Mouse (Mus musculus): Measurements from ENCODE around the gene Hba-x. TPM values are rescaled to one million over a fixed set of nuclear protein-coding genes. Genes with fewer than 3 reads are reported as not detected.

Gene Hba-x
- total RNA-seq, 2 experiments from 2014 or later: 0.68 to 8.8 TPM

DNA sequence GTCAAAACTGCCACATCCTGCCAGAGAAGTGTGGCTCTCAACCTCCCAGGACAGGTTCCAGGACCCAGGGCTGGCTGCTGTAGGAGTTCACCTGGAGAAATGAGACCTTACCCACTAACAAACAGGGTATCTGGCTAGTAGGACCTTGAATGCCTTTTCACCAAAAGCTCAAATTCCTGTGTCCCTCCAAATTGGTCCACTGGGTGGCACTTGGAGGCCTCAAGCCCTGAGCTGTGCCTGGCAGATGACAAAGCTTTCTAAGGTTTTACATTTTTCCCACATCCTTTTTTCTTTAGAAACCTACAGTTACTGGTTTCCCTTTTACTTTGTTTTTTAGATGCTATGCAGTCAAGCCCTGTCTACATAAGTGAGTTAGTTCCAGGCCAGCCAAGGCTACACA, 29.1 kb upstream of the Hba-x start:
- ATAC-seq (replicated peaks; ENCODE audit: low FRiP score, poor library complexity, severe bottlenecking): 0 out of 2 replicates have a peak, but pooled peaks have one; percentile 7

DNA sequence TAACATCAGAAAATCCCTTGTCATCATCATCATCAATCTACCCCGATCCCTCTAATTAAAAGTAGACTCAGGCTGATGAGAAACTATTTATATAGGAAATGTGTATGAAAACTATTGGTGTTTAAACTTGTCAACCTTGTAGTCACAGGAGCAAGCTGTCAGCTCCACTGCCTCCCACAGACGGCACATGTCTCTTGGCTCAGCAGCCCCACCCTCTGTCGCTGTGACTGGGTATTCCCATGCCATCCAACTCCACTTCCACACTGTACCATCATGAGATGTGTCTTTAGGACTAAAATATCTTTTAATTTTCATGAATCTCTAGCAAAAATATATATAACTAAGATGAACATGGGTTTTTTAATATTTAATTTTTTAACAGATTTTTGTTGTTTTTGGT, 27.9 kb upstream of the Hba-x start:
- ATAC-seq (replicated peaks; ENCODE audit: low FRiP score, poor library complexity, severe bottlenecking): no peak

DNA sequence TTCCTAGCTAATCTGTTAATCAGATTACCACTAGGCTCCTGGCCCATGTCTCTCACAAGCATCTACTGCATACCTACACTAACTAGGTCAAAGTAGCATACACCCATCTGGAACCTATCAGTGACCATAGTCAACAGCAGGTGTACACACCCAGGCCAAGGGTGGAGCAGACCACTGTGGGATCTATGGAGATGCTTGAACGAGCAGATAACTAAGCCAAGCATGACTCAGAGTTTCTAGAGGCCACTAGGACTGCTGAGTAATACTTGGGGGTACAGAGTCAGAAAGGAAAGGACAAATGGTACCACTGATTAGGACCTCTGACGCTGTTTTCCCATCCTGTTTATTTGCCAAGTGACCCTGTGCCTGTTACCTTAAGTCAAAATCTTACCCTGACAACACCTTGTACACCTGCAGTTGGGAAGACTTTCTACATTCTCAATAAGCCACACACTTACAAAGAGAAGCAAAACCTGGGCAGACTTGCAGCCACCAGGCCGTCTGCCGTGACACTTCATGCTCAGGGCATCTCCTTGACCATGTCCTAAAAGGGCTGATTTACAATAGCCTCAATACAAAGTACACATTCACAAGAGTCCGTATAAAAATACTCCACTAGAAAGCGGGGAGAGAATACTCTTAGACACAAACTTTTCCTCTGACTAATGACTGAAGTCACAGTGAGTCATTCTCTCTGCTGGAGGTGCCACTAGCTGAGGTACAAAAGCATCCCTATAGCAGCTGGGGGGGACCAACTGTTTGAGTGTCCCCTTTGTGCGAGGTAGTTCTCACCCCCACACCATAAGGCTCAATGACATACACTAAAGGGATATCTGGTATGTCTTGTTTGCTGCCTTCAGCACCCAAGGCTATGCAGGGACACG, 25.1 kb upstream of the Hba-x start:
- peak; percentile 75 for ATAC-seq (replicated peaks; ENCODE audit: low FRiP score, poor library complexity, severe bottlenecking)

DNA sequence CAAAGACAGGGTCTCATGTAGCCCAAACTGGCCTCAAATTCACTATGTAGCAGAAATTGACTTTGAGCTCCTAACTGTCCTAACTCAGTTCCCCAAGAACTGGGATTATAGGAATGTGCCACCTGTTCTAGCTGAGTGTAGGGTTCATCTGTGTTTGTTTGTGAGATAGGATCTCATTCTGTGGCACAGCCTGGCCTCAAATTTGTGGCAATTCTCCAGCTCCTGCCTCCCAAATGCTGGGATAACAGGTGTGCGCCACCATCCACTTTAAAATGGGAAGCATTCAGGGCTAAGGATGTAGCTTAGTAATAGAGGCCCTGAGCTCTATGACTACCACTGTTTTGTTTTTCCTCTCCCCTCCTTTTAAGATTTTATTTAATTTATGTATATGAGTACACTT, 23.1 kb upstream of the Hba-x start:
- ATAC-seq (replicated peaks; ENCODE audit: low FRiP score, poor library complexity, severe bottlenecking): no peak

DNA sequence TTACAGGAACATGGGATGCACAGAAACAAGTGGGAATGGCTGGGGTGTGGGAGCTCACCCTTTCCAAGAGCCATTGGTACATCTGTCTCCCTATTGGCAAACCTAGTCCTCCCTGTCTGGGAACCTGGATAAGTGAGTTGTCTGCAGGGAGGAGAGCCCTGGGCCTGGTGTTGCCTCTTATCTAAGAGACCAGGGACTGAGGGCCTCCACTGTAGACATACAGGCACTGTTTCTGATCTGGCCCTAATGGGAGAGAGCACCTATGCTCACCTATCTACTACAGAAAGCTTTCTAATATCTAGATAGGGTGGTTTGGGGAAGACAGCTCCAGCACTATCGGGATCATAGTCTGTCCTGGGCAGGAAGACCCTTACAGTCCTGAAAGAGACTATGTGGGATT, 20.1 kb upstream of the Hba-x start:
- ATAC-seq (replicated peaks; ENCODE audit: low FRiP score, poor library complexity, severe bottlenecking): peak; percentile 88

DNA sequence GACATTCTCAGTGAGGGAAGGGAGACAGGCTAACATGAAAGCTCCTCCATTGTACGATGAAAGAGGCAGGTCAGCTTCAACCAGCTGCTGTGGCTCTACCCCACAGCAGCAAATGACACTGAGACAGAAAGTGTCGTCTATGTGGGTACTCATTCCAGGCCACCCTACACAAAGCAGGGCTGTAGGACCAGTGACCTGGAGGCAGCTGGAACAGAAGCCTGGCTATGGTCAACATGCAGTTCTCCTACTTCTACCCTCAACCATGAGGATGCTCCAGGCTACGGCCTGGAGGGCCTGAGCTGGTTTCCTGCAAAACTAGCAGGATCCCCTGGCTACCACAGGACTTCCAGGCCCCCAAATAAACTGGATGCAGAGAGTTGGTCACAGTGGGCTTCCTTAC, 19.6 kb upstream of the Hba-x start:
- peak; percentile 5; the same call in 1 of the 2 replicates for ATAC-seq (replicated peaks; ENCODE audit: low FRiP score, poor library complexity, severe bottlenecking)

DNA sequence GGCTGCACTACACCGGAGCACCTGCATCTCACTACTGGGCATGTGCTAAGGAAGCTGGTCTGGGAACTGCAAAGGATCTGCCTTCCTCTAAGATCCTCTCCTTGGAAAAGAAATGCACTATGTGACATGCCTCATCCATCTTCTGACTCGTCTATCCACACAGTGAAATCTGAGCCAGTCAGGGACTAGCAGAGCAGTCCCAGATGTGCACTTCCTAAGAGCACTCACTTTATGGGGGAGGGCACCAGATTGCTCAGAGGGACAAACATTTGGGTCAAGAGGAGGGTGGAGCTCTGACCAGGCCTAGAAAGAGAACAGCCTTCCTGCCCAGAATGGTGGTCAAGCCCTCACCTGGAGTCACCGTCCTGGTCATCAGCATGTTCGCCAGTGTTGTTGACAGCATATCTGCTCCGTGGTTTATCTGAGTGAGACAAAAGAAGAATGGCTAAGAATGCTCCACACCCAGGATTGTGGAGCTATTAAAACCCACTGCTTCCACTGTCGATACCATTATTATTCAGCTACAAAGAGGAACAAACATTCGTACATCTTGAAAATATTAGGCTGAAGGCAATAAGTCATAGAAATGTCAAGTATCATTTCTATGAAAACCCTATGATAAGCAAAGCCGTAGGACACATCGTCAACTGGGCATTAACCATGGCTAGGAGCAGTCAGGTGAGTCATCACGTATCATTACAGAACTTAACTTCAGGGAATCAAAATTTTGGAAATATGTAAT, 13.4 kb upstream of the Hba-x start:
- ATAC-seq (replicated peaks; ENCODE audit: low FRiP score, poor library complexity, severe bottlenecking): no peak

DNA sequence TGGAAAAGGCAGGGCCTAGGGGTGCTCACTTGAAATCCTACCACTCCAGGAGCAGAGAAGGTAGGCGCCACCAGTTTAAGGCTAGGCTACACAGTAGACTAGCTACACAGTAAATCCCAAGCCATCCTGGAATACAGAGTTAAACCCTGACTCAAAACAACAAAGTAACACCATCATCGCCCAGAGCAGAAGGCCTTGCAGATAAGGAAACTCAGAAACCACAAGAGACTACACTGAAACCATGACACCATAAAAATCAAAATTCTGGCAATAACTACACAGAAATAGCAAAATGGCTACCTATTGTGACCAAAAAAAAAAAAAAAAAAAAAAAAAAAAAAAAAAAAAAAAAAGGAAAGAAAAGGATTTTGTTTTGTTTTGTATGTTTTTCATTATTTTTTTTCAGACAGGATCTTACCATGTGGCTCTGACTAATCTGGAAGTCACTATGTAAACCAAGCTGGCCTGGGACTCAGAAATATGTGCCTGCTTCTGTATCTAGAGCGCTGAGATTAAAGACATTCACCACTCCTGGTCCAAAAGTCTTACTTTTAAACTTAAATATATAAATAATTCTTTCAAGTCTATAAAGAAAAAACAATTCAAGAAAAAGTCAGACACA, 11.0 kb upstream of the Hba-x start:
- peak; percentile 59 for ATAC-seq (replicated peaks; ENCODE audit: low FRiP score, poor library complexity, severe bottlenecking)

DNA sequence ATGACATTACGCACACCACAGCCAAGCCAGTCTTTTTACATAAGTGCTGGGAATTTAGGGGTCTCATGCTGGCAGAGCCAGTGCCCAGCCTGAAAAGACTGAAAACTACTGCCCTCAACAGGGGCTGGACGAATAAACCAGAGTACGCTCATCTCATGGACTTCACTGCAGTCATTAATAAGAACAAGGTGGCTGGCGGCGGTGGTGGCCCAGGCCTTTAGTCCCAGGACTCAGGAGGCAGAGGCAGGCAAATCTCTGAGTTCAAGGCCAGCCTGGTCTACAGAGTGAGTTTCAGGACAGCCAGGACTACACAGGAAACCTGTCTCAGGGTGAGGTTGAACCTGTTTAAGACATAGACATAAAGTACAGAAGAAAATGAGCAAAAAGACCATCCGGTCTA, 10.0 kb upstream of the Hba-x start:
- ATAC-seq (replicated peaks; ENCODE audit: low FRiP score, poor library complexity, severe bottlenecking): no peak

DNA sequence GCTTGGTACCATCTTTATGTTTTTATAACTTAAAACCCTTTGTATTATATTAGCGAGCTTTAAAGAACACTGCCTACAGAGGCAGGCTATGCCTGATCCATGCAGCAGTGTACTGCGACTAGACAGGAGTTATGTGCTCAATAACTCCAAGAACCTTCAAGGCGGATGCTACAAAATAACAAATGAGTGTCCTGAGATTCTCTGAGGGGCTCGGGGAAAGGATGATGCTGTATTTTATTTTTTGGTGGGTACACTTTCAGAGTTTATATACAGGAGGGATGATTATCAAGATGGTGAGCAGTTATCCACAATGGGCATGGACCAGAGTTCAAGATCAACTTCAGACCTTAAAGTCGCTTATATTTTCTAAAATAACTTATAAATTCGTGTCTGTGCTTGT, 9.4 kb upstream of the Hba-x start:
- no peak for ATAC-seq (replicated peaks; ENCODE audit: low FRiP score, poor library complexity, severe bottlenecking)

DNA sequence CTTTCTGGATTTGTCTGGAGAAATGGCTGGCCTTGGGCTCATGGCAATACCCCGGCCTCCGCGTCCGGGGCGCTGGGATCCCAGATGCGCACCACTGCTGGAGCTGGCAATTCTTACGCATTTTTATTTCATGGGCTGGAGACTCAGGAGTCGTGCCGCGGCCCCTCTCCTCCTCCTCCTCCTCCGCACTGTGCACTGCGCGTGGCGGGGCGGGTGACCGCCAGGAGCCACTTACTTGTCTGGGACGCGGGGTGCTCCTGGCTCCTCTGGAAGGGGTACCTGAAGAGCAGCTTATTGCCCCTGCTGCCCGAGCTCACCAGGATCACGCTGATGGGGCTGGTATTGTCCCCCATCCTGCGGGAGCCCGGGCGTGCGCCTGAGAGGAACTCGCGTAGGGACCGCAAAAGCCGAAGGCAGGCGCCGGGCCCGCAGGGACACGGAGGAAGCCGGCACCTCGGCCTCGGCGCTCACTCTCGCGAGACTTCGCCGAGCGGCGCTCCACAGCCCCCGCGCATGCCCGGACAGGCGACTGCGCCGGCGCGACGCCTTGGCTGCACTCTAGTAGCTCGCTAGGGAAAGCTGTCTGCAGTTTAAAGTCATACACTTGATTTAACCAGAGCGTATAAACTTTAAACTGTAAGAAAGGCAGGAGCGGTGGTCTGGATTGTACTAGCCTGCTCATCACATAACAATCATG, 8.9 kb upstream of the Hba-x start, which contains the start of gene Nprl3:
Gene Nprl3 (minus strand): TSS at position 520 of the 697 bp plus-strand sequence.
- ATAC-seq (replicated peaks; ENCODE audit: low FRiP score, poor library complexity, severe bottlenecking): peak; percentile 54

DNA sequence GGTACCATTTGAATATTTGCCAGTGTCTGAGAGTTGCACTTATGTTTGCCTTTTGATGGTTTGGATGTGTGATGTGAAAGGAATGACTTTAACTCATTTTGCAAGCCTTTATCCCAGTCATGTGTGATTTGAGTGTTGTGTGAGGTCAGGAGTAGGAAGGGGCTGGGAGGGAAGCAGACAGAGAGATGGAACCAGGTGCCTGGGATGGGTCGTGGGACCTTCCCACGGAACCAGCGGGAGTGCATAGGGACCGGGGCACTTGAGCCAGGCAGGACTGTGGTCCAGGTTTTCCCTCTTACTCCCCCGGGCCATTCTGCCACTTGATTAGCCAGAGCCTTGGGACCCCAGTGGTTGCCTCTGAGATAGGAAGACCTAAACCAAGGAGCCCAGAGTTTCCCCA, 8.2 kb upstream of the Hba-x start:
- peak; percentile 17 for ATAC-seq (replicated peaks; ENCODE audit: low FRiP score, poor library complexity, severe bottlenecking)

DNA sequence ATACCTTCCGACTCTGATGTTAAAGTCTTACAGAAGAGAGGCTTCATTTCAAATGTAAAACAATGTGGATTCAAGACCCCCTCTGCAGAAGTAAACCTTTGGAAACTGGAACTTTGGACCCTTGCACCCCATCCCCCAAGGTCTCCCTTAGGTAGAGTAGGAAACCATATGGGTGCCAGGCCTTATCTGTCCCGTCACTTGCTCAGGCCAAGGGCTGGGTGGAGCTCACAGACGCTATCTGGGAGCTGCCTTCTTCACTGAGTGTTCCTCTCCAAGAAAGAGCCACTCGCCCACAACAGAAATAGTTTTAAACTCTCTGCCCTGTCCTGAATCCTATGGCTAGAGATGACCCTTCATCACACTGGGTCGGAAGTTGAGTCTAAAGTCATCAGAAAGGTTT, 7.2 kb upstream of the Hba-x start:
- peak; percentile 66 for ATAC-seq (replicated peaks; ENCODE audit: low FRiP score, poor library complexity, severe bottlenecking)

DNA sequence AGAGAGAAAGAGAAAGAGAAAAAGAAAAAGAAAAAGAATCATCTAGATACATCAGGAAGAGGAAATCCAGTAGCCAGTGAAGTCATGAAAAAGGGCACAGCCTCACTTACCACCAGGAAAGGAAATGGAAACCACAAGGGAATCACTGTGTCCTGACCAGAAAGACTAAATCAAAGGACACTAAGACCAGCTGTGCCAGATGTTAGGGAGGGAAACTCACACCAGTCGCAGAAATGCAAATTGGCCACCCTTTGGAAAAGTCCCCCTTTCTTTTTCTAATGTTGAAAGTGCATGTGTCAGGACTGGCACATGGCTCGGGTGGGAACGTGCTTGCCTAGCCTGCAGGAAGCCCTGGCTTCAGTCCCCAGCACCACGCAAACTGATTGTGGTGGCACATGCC, 5.0 kb upstream of the Hba-x start:
- ATAC-seq (replicated peaks; ENCODE audit: low FRiP score, poor library complexity, severe bottlenecking): no peak

DNA sequence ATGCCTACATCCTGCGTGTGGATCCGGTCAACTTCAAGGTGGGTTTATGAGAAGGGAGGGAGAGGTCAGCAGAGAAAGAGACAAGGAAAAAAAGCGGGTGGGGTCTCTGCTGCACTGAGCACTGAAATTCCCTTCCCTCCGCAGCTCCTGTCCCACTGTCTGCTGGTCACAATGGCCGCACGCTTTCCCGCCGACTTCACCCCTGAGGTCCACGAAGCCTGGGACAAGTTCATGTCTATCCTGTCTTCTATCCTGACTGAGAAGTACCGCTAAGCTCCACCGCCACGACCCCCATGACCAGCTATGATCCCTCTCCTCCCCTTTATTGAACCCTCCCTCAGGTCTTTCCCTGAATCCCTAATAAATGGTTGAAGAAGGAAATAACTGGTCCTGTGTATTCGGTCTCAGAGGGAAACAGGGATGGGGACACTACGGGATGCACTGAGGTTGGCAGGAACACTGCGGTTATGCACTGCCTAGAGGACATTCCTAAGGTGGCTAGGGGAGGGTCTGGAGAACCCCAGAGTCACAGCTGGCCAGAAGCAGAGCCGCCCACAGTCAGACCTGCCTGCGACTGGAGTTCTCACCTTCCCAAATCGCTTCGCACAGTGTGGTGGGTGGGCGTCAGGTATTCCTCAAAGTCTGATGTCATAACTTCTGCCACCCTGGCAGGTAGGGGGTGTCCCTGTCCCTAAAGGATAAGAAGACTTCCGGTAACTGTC, 1.7 kb downstream of the Hba-x start:
- no peak for ATAC-seq (replicated peaks; ENCODE audit: low FRiP score, poor library complexity, severe bottlenecking)

DNA sequence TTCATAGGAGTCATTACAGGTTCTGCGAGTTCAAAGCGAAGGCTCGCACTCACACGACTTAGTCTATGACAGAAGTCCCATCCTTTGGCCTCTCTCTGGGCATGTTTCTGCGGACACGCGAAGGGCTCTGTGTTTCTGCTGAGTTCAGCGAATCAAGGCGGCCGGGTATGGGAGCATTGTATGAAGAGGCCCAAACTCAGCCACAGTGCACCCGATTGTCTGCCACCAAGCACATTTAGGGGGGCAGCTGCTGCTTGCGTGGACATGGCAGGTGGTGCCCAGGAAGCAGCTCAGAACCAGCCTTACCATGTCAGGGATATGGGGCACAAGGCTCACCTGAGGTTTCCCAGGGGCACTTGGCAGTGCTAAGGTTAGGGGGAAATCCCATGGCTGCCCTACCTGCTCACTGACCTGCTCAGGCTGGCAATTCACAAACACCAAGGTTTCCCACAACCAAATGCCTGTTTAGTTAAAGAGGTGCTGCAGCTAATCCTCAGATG, 2.3 kb downstream of the Hba-x start:
- ATAC-seq (replicated peaks; ENCODE audit: low FRiP score, poor library complexity, severe bottlenecking): no peak

DNA sequence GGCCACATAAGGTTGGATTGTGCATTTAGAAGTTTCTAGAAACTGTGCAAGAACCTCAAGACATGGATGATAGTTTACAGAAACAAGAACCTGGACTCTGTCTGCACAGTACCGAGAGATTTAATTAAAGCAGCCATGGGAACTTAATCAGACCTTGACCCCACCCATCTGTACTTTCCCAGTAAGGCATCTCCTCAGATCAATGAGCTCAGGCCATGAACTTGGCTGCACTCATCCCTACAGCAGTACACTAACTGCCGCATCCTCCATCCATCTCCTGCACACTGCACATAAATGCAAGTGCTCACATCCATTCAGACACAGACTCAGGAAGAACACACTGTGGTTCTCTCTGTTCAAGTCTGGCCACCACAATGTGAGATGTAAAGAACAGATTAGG, 4.4 kb downstream of the Hba-x start:
- no peak for ATAC-seq (replicated peaks; ENCODE audit: low FRiP score, poor library complexity, severe bottlenecking)

DNA sequence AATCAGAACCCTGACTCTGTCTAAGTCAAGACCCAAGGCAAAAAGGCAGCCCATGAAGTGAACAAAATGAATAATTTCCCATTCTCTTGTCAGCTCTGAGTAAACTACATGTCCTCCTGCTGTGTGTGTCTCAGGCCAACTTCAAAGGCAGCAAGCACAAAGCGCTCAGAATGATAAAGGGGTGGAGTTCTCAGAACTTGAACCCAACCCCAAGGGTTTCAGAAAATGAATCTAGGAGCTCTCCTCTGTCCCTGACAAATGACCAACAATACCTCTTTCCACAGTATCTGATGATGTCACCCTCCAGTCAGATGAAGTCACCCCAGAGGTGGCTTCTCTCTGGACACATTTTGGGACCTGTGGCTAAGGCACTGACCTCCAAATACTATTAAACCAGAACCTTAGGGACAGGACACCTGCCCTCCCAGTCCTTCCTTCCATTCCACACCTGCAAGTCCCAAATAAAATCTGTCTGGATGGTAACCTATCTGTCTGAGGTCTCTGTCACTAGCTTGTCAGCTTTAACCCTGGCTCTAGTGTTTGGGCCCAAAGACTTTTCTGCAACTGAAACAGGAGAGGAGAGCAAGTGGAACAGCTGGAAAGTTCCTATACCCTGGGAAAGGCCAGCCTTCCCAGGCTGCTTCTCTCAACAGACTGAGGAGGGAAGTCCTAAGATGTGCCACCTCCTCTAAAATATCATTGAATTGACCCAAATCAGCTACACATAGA, 5.4 kb downstream of the Hba-x start:
- ATAC-seq (replicated peaks; ENCODE audit: low FRiP score, poor library complexity, severe bottlenecking): no peak

All from erythroblast, adult 5-6 weeks (primary cell).